ENCODE assay signal across 29 mouse cellular contexts in the genomic region with DNA sequence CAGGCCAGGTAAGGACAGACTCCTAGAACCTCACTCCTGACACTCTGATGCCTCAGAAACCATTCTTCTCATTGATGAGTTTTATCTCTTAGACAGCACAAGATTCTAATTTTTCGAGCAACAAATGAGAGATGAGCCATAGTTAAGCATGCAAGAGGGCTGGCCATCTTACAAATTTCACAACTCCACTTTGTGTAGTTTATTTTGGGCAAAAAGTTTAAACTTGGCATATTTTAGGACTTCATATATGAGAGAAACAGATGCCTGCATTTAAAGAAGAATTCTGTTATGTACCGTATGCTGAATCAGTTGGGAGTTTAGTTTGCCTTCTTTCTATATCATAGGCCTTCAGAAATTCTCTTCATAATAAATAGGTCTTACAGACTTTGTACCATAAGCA. TPM values are rescaled to one million over a fixed set of nuclear protein-coding genes. Genes with fewer than 3 reads are reported as not detected.
"Had no signal": no experiment of that assay in that cellular context is flagged by ENCODE, and none has a peak within 500 bp of the region (broad histone marks: within the 10 kb centered on the region; RNA-seq: fewer than 3 reads in every experiment).

No protein-coding gene starts in this region.

- H3K4me1 ChIP-seq: heart, embryonic 13.5 days; heart, embryonic 15.5 days; hindbrain, embryonic 13.5 days; hindbrain, embryonic 15.5 days; kidney, embryonic 15.5 days; limb, embryonic 13.5 days; limb, embryonic 15.5 days; liver, embryonic 12.5 days had no signal

- H3K4me3 ChIP-seq: gastrocnemius, adult 2 months; heart, adult 2 months; heart, embryonic 13.5 days; heart, embryonic 15.5 days; hindbrain, embryonic 13.5 days; hindbrain, embryonic 15.5 days; kidney, embryonic 15.5 days; limb, embryonic 13.5 days; limb, embryonic 15.5 days; liver, embryonic 12.5 days had no signal

- ATAC-seq: hindbrain, postnatal 0 days; intestine, embryonic 16.5 days; liver, embryonic 12.5 days had no signal

- H3K27ac ChIP-seq: gastrocnemius, adult 2 months; heart, adult 2 months; heart, embryonic 13.5 days; heart, embryonic 15.5 days; hindbrain, embryonic 13.5 days; hindbrain, embryonic 15.5 days; hindbrain, postnatal 0 days; kidney, embryonic 15.5 days; kidney, postnatal 0 days; limb, embryonic 13.5 days; limb, embryonic 15.5 days; liver, embryonic 12.5 days had no signal

- H3K27me3 ChIP-seq: heart, embryonic 13.5 days; heart, embryonic 15.5 days; hindbrain, embryonic 13.5 days; hindbrain, embryonic 15.5 days; kidney, embryonic 15.5 days; limb, embryonic 13.5 days; limb, embryonic 15.5 days; liver, embryonic 12.5 days had no signal

- H3K9me3 ChIP-seq: heart, embryonic 13.5 days; heart, embryonic 15.5 days; hindbrain, embryonic 13.5 days; hindbrain, embryonic 15.5 days; kidney, embryonic 15.5 days; limb, embryonic 13.5 days; limb, embryonic 15.5 days; liver, embryonic 12.5 days had no signal

- H3K9ac ChIP-seq: heart, embryonic 13.5 days; heart, embryonic 15.5 days; hindbrain, embryonic 13.5 days; hindbrain, embryonic 15.5 days; kidney, embryonic 15.5 days; limb, embryonic 13.5 days; limb, embryonic 15.5 days; liver, embryonic 12.5 days had no signal

- DNase-seq: gastrocnemius, adult 2 months; gastrocnemius, postnatal 10 days; gastrocnemius, postnatal 25 days; heart, adult 2 months; heart, postnatal 14 days; heart, postnatal 36 days; kidney, adult 11 months; kidney, adult 2 months; kidney, adult 9 months; kidney, postnatal 14 days; kidney, postnatal 36 days; layer of hippocampus, adult 9-11 months; layer of hippocampus, postnatal 36 days; left cerebral cortex, postnatal 4 days had no signal

- H3K4me2 ChIP-seq: heart, embryonic 11.5 days; heart, embryonic 13.5 days; heart, embryonic 15.5 days; hindbrain, embryonic 13.5 days; hindbrain, embryonic 15.5 days; kidney, embryonic 15.5 days; limb, embryonic 13.5 days; limb, embryonic 15.5 days; liver, embryonic 12.5 days had no signal

- H3K36me3 ChIP-seq: heart, embryonic 13.5 days; heart, embryonic 15.5 days; hindbrain, embryonic 13.5 days; hindbrain, embryonic 15.5 days; kidney, embryonic 15.5 days; limb, embryonic 13.5 days; limb, embryonic 15.5 days; liver, embryonic 12.5 days had no signal

RNA-seq across cellular contexts. Expression of a gene that starts 35.0 kb away (rescaled TPM):
- total RNA-seq: granulocyte monocyte progenitor cell, adult 5-6 weeks; heart, adult 2 months; heart, postnatal 14 days; heart, postnatal 36 days; hematopoietic stem cell, adult 5-6 weeks had no signal
- polyA plus RNA-seq: limb, embryonic 11.5 days had no signal
